Mouse (Mus musculus) leukemia stem cell, adult 10-12 weeks (primary cell): ENCODE measurements around the gene Dock4. TPM values are rescaled to one million over a fixed set of nuclear protein-coding genes. Genes with fewer than 3 reads are reported as not detected.

ENCODE experiments used
- polyA plus RNA-seq: library from polyadenylated mRNA; stranded (reverse); fragments of >175 nt; gene quantifications from 2 replicates; pipeline ENCODE4 v1.2.3, GENCODE M21; 2012; ENCODE audit warnings: low replicate concordance

The Dock4 gene
- polyA plus RNA-seq, result 0.47 and 0.84 TPM in 2 replicates

DNA sequence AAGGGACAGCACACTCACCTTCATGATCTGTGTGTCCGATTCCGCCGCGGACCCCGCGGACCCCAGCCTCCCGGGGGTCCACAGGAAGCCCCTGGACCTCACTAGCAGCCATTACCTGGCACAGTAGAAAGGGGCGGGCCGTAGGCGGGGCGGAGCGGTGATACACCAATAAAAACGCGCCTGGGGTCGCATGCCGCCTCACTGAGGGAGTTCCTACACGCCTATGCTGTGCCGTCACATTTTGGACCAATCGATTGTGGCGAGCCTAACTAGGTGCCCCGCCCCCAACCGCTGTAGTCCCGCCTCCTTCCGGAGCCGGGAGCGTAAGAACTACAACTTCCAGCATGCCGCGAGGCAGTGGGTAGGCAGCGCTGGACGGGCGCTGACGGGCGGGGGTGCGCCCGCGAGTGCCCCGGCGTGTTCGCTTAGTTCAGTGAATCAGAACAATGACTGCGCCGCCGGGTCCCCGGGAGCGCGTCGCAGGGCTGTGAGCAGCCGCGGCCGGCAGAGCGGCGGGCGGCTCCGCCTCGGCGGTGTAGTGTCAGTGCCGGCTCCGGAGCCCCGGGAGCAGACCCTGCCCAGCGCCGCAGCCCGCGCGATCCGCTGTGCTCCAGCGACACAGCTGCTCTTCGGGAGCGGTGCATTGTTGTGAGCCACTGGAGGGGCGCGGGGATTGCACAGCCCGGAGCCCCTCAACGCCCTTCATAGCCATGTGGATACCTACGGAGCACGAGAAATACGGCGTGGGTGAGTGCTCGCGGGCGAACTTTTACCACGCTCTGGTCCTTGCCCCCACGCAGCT, at the start of gene Dock4, which contains the start of gene Zfp277:
TSS of gene Dock4 (plus strand) at position 305 of the 802 bp plus-strand sequence.
TSS of gene Zfp277 (minus strand) at position 255 of the 802 bp plus-strand sequence.

Other genes with a start within 250 kb of the Dock4 start
- not detected in 2 replicates for gene Lsmem1, start 246.5 kb upstream of the Dock4 start, polyA plus RNA-seq
- 46.9 and 47.6 TPM in 2 replicates for gene Ifrd1, start 197.4 kb upstream of the Dock4 start, polyA plus RNA-seq
- 0.63 and 1.0 TPM in 2 replicates for gene Zfp277, start 50 bp upstream of the Dock4 start, polyA plus RNA-seq